Mouse (Mus musculus) lung, postnatal 0 days (tissue): ENCODE measurements at regions not wholly inside any gene's neighbourhood (a gene's known extent, or its start where the extent isn't known, plus 50 kb on each side); places are given as distances from the start of the nearest gene placed in this dataset.

ENCODE experiments used
- ATAC-seq: fragments of 200-750 bp; cut with Nextera tagmentation; 2 replicates; pipeline ENCODE4 v1.8.0; 2017; ENCODE audit warnings: moderate library complexity
- DNase-seq: peaks from one replicate; pipeline ENCODE4 v3.0.0-alpha.2; 2016; ENCODE audit warnings: low spot score
- H3K27ac ChIP-seq: fragments of 300-500 bp; sonication (generic); 2 replicates; pipeline ENCODE4 v1.5.1; 2014; ENCODE audit warnings: antibody characterized with exemption, mild to moderate bottlenecking, low read length, mixed read lengths
- H3K27me3 ChIP-seq: fragments of 300-500 bp; sonication (generic); replicated peaks from 2 replicates; pipeline ENCODE4 v1.6.1; 2014; ENCODE audit warnings: low read length, mixed read lengths; ENCODE audit not compliant: insufficient read depth
- H3K36me3 ChIP-seq: fragments of 300-500 bp; sonication (generic); 2 replicates; pipeline ENCODE4 v1.6.1; 2014; ENCODE audit warnings: low read length, mixed read lengths; ENCODE audit not compliant: insufficient read depth
- H3K4me1 ChIP-seq: fragments of 300-500 bp; sonication (generic); 2 replicates; pipeline ENCODE4 v1.6.1; 2014; ENCODE audit warnings: antibody characterized with exemption, low read depth, low read length, mixed read lengths; ENCODE audit not compliant: insufficient read depth
- H3K4me2 ChIP-seq: fragments of 300-500 bp; sonication (generic); replicated peaks from 2 replicates; pipeline ENCODE4 v1.6.1; 2014; ENCODE audit warnings: low read depth, mild to moderate bottlenecking, low read length, moderate library complexity, mixed read lengths
- H3K4me3 ChIP-seq: fragments of 300-500 bp; sonication (generic); 2 replicates; pipeline ENCODE4 v1.5.1; 2014; ENCODE audit warnings: low read depth, low read length
- H3K9ac ChIP-seq: fragments of 300-500 bp; sonication (generic); replicated peaks from 2 replicates; pipeline ENCODE4 v1.6.1; 2014; ENCODE audit warnings: low read depth, mild to moderate bottlenecking
- H3K9me3 ChIP-seq: fragments of 300-500 bp; sonication (generic); 2 replicates; pipeline ENCODE4 v1.6.1; 2016; ENCODE audit warnings: low read length, mixed read lengths
- CTCF ChIP-seq: IDR thresholded peaks from 2 replicates; pipeline ENCODE4 v1.5.1; 2016; ENCODE audit warnings: antibody characterized with exemption, mild to moderate bottlenecking
- EP300 ChIP-seq: IDR thresholded peaks from 2 replicates; pipeline ENCODE4 v1.6.1; 2016; ENCODE audit warnings: antibody characterized with exemption, mild to moderate bottlenecking, control low read depth
- WGBS: fragments of 180-500 bp; shearing (Covaris S2); extraction: QIAGEN DNeasy Blood & Tissue Kit; methylation state at CpG from one replicate; pipeline ENCODE4 v1.1.7; 2014; 5-methylcytosine and 5-hydroxymethylcytosine counted together

DNA sequence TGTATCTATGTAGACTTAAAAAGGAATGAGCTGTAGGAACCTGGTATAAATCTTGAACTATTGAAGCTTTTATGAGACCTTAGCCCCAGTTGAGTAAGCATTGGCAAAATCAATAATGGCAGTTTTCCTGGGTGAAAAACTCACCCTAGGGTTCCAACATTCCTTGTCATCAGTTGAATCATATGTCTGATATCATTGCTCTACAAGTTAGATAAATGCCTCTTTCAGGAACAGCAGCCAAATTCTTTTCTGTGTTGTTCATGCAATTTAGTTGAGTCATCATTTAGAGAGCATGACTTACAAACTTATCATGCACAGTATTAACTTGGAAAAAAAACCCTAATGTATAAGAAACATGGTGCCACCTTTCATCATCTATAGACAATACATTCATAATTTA lies 128.2 kb downstream of the Gm43517 start:
- no peak for TF ChIP-seq EP300
- TF ChIP-seq CTCF: no peak
- ATAC-seq: no peak
- H3K36me3 ChIP-seq: no peaks in the 10 kb centered on the region
- no peak overlapping the region for H3K27ac ChIP-seq
- H3K27me3 ChIP-seq: no peaks in the 10 kb centered on the region
- H3K4me1 ChIP-seq: no peaks in the 10 kb centered on the region
- H3K9me3 ChIP-seq: no peaks in the 10 kb centered on the region
- H3K9ac ChIP-seq: no peak overlapping the region
- H3K4me2 ChIP-seq: no peak overlapping the region
- H3K4me3 ChIP-seq: no peak overlapping the region
- DNase-seq: no peak

DNA sequence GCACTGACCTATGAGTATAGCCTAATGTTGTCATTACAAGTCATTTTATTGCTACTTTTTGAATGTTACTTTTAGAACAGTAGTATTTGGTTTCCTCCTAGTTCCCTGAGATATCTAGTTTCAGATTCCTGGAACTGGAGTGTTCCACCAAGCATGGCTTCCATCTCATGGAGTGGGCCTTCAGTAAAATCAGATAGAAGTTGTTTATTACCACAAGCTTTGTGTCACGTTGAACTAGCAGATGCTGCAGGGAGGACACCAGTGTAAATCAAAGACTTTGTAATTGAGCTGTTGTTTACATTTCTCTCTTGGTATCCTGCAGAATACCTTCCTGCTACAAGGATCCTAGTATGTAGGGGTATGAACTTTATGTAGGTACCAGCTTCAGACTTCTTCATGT lies 129.6 kb downstream of the Gm43517 start:
- no peaks in the 10 kb centered on the region for H3K36me3 ChIP-seq
- ATAC-seq (no peak), DNase-seq (no peak)
- WGBS: 36% methylated on average over 1 of the region's 1 CpGs
- no peak overlapping the region for H3K9ac ChIP-seq
- H3K27me3 ChIP-seq: no peaks in the 10 kb centered on the region
- H3K4me3 ChIP-seq: no peak overlapping the region
- H3K4me2 ChIP-seq: no peak overlapping the region
- no peak overlapping the region for H3K27ac ChIP-seq
- TF ChIP-seq CTCF (no peak), EP300 (no peak)
- no peaks in the 10 kb centered on the region for H3K9me3 ChIP-seq
- no peaks in the 10 kb centered on the region for H3K4me1 ChIP-seq
